7 mouse cellular contexts compared by ENCODE assay signal in genomic region chr10:74203650-74204049, GRCm38 (mm10).
DNase-seq lines count a peak whose midpoint lies in the region; ATAC-seq and TF ChIP-seq lines count a peak whose summit lies in the region.

No protein-coding gene starts in this region.

- peak; percentile 49 for DNase-seq in left cerebral cortex, adult 11 months (ENCODE audit: low spot score)
- no peak for DNase-seq in left cerebral cortex, adult 8-10 months (ENCODE audit: low spot score in 2 of 2)
- DNase-seq in ZHBTc4 (ENCODE audit: low read depth, low spot score) = peak; percentile 6
- peak; percentile 12 to 29 for DNase-seq in left cerebral cortex, adult 2 months (ENCODE audit: extremely low spot score in 1 of 2, low spot score in 2 of 2)
- DNase-seq in gastrocnemius, postnatal 14 days = no peak

- 0 out of 2 replicates have a peak, but pooled peaks have one; percentile 16 for TF ChIP-seq CTCF in cortical plate, adult 2 months (IDR thresholded peaks at IDR 0.05; ENCODE audit: extremely low read depth, insufficient read depth, low read length)
- peak; percentile 87 for TF ChIP-seq CTCF in left cerebral cortex, adult 2 months (IDR thresholded peaks at IDR 0.05)

- no peak overlapping the region for H3K27ac ChIP-seq in cortical plate, adult 2 months (ENCODE audit: insufficient read depth, low read length)
- no peak overlapping the region for H3K27ac ChIP-seq in left cerebral cortex, adult 2 months

- no peaks in the 10 kb centered on the region for H3K4me1 ChIP-seq in cortical plate, adult 2 months (ENCODE audit: control insufficient read depth, insufficient read depth, low read length)

- no peak for TF ChIP-seq POLR2A in cortical plate, adult 2 months (IDR thresholded peaks at IDR 0.05; ENCODE audit: extremely low read depth, insufficient read depth, low read length)

- H3K4me3 ChIP-seq in cortical plate, adult 2 months (ENCODE audit: insufficient read depth, low read length) = no peak overlapping the region
- H3K4me3 ChIP-seq in left cerebral cortex, adult 2 months = no peak overlapping the region

- ATAC-seq in erythroblast, adult 5-6 weeks (replicated peaks; ENCODE audit: low FRiP score, poor library complexity, severe bottlenecking) = no peak

- intact Hi-C loops in left cerebral cortex, adult 2 months (cut with DNase I) = loop anchor here (2.0 to 10.0 kb wide), 4 partner anchors 471 to 1101 kb away; no protein-coding TSS in a partner anchor
- intact Hi-C loops in gastrocnemius, postnatal 14 days (cut with DNase I; ENCODE audit: low total_unique reads) = loop anchor here (10.0 kb wide), 1 partner anchor 639 kb away; no protein-coding TSS in a partner anchor

Comparison
In these comparisons a context has a peak if more than half of its experiments do, and no peak if none do; other contexts are left out.
1. DNase-seq: peak in left cerebral cortex, adult 11 months (single experiment), ZHBTc4 (single experiment) and left cerebral cortex, adult 2 months (2 of 2); none in left cerebral cortex, adult 8-10 months (0 of 2) and gastrocnemius, postnatal 14 days (single experiment).